Mouse (Mus musculus): ENCODE results near the gene Ripply3. TPM values are rescaled to one million over a fixed set of nuclear protein-coding genes. Genes with fewer than 3 reads are reported as not detected.
A peak's percentile ranks its signal among the peaks of the same experiment; 100 is the strongest.
"Not testable (repeated sequence)": the region's sequence is repeated elsewhere in the genome, so short reads cannot be mapped to it uniquely, and the experiment has no call there.

The Ripply3 gene
- polyA plus RNA-seq, 1 experiment from 2014 or later = 4.8 TPM

- no peak overlapping the region for H3K4me2 ChIP-seq
- peaks cover 5% of the 10 kb centered on the region for H3K4me1 ChIP-seq
- WGBS = 80% methylated on average over 5 of the region's 5 CpGs
- H3K27me3 ChIP-seq = no peaks in the 10 kb centered on the region
- H3K36me3 ChIP-seq = no peaks in the 10 kb centered on the region
- ATAC-seq (ENCODE audit: insufficient number of reproducible peaks, low FRiP score, low TSS enrichment, low read depth) = no peak
- no peak overlapping the region for H3K27ac ChIP-seq
- no peaks in the 10 kb centered on the region for H3K9me3 ChIP-seq
- no peak overlapping the region for H3K9ac ChIP-seq
- no peak overlapping the region for H3K4me3 ChIP-seq
Measured at GRCm38 (mm10) chr16:94317752-94318151, 10.5 kb upstream of the Ripply3 start.

DNA sequence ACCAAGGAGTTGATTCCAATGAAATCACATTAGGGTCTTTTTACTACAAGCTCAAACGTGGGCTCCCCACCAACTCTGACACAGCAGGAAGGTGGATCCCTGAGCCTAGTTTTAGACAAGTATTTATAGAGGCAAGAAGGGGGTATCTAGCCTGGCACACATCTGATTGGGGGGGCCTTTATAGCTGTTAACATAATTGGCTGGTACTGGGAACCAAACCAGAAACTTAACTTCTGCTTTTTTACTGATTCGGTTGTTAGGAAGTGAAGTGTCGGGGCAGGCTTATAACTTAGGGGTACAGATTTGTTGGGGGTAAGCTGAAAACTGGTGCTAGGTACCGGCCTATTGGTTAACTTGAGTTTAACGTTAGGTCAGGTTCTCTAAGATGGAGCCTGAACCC, 8.0 kb upstream of the Ripply3 start:
- no peak overlapping the region for H3K27ac ChIP-seq
- no peak for ATAC-seq (ENCODE audit: insufficient number of reproducible peaks, low FRiP score, low TSS enrichment, low read depth)
- no peaks in the 10 kb centered on the region for H3K4me1 ChIP-seq
- H3K4me3 ChIP-seq = no peak overlapping the region
- WGBS = 78% methylated on average over 5 of the region's 5 CpGs
- no peak overlapping the region for H3K4me2 ChIP-seq
- H3K36me3 ChIP-seq = no peaks in the 10 kb centered on the region
- no peaks in the 10 kb centered on the region for H3K9me3 ChIP-seq
- no peak overlapping the region for H3K9ac ChIP-seq
- 0 out of 2 replicates have a peak, but pooled peaks cover 3% of the 10 kb centered on the region for H3K27me3 ChIP-seq

GRCm38 (mm10) chr16:94323681-94324080, 4.5 kb upstream of the Ripply3 start:
- no peak overlapping the region for H3K4me2 ChIP-seq
- H3K9me3 ChIP-seq = no peaks in the 10 kb centered on the region
- no peaks in the 10 kb centered on the region for H3K36me3 ChIP-seq
- peaks cover 10% of the 10 kb centered on the region for H3K4me1 ChIP-seq
- WGBS = 66% methylated on average over 5 of the region's 5 CpGs
- H3K27ac ChIP-seq = no peak overlapping the region
- no peak overlapping the region for H3K4me3 ChIP-seq
- no peak overlapping the region for H3K9ac ChIP-seq
- peaks cover 25% of the 10 kb centered on the region for H3K27me3 ChIP-seq
- ATAC-seq (ENCODE audit: insufficient number of reproducible peaks, low FRiP score, low TSS enrichment, low read depth) = no peak

GRCm38 (mm10) chr16:94326008-94326407, 2.2 kb upstream of the Ripply3 start:
- Histone ChIP-seq H3K27ac (no peak overlapping the region), H3K9ac (no peak overlapping the region), H3K4me1 (peaks cover 19% of the 10 kb centered on the region), H3K4me2 (no peak overlapping the region), H3K4me3 (no peak overlapping the region), H3K9me3 (no peaks in the 10 kb centered on the region), H3K27me3 (peaks cover 35% of the 10 kb centered on the region), H3K36me3 (no peaks in the 10 kb centered on the region)
- WGBS = 85% methylated on average over 3 of the region's 3 CpGs
- ATAC-seq (ENCODE audit: insufficient number of reproducible peaks, low FRiP score, low TSS enrichment, low read depth) = no peak

DNA sequence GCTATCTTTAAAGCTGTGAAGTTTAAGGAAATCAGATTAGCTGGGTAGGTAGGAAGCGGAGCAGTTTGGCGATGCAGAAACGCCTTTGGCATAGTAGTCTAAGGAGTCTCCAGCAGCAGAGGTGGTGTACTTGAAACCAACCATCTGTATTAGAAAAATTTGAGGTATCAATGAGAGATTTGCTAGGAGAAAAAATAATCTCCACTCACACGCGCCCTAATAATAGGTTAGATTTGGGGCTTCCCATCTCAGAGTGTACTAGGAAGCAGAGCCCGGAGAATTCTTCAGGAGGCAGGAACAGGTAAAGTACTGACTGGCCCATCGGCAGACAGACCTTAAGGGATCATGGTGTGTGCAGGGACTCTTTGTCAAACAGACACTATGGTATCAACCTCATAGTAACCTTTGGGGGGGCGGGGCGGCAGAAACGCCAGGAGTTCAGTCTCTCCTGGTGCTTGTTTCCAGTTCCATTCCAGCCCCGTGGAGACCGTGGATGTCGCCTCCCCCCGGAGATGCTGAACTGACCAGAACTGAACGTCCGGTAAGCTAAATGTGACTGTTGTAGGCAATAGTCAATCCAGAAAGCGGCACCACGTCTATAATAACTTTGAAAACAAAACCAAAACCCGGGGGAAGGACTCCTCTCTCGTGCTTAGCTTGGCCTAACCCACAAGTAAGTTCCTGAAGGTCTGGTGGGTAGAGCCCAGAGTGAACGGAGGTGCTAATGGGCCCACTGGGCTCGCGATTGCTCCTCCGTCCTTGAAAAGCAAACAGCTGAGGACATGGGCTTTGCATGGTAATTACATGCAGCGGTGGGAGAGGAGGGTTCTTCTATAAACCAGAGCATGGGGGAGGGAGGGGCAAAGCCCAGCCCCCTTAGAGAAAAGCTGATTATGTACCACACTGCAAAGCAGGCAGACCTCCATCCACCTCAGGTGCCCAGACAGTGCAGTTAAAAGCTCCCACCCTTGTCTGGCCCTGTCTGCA, 954 bp downstream of the Ripply3 start:
- WGBS = 13% methylated on average over 25 of the region's 25 CpGs
- peak overlapping the region; percentile 92 for H3K4me2 ChIP-seq
- H3K4me1 ChIP-seq = peaks cover 19% of the 10 kb centered on the region
- no peaks in the 10 kb centered on the region for H3K9me3 ChIP-seq
- peak overlapping the region; percentile 47 for H3K4me3 ChIP-seq
- ATAC-seq (ENCODE audit: insufficient number of reproducible peaks, low FRiP score, low TSS enrichment, low read depth) = no peak
- H3K36me3 ChIP-seq = no peaks in the 10 kb centered on the region
- peaks cover 35% of the 10 kb centered on the region for H3K27me3 ChIP-seq
- no peak overlapping the region for H3K9ac ChIP-seq
- H3K27ac ChIP-seq = no peak overlapping the region

- Histone ChIP-seq H3K9me3 (no peaks in the 10 kb centered on the region), H3K4me2 (no peak overlapping the region), H3K27me3 (peaks cover 32% of the 10 kb centered on the region), H3K27ac (no peak overlapping the region), H3K4me3 (no peak overlapping the region), H3K4me1 (peaks cover 19% of the 10 kb centered on the region), H3K36me3 (no peaks in the 10 kb centered on the region), H3K9ac (no peak overlapping the region)
- 73% methylated on average over 5 of the region's 5 CpGs for WGBS
- ATAC-seq (ENCODE audit: insufficient number of reproducible peaks, low FRiP score, low TSS enrichment, low read depth) = no peak
Measured at GRCm38 (mm10) chr16:94330429-94330828, 2.2 kb downstream of the Ripply3 start.

GRCm38 (mm10) chr16:94331233-94331885, 3.1 kb downstream of the Ripply3 start:
- Histone ChIP-seq H3K36me3 (no peaks in the 10 kb centered on the region), H3K4me1 (peaks cover 19% of the 10 kb centered on the region), H3K9ac (no peak overlapping the region), H3K9me3 (no peaks in the 10 kb centered on the region), H3K4me2 (no peak overlapping the region), H3K27ac (no peak overlapping the region), H3K27me3 (peaks cover 29% of the 10 kb centered on the region), H3K4me3 (no peak overlapping the region)
- WGBS = 75% methylated on average over 9 of the region's 9 CpGs
- no peak for ATAC-seq (ENCODE audit: insufficient number of reproducible peaks, low FRiP score, low TSS enrichment, low read depth)

DNA sequence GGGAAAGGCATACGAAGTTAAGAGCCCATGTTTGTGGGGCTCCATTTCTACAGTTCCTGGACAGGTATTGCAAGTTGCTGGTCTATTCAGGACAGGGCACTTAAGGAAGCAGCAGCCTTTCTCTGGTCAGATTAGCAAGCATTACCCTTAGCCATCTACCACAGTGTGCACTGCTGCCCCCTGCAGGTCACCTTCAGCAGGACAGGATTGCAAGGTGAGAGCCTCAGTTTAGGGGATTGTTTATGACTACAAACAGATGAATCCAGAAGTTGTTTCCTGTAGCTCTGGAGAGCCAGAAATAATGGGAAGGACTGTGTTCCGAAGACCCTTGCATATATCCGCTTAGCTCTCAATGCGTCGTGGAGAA, 3.6 kb downstream of the Ripply3 start:
- 68% methylated on average over 5 of the region's 5 CpGs for whole genome bisulfite sequencing
- H3K4me3 ChIP-seq = no peak overlapping the region
- ATAC-seq (ENCODE audit: insufficient number of reproducible peaks, low FRiP score, low TSS enrichment, low read depth) = no peak

GRCm38 (mm10) chr16:94335656-94336055, 7.4 kb downstream of the Ripply3 start:
- Histone ChIP-seq H3K36me3 (no peaks in the 10 kb centered on the region), H3K9me3 (no peaks in the 10 kb centered on the region), H3K27ac (no peak overlapping the region), H3K4me2 (no peak overlapping the region), H3K9ac (no peak overlapping the region), H3K27me3 (no peaks in the 10 kb centered on the region), H3K4me1 (no peaks in the 10 kb centered on the region), H3K4me3 (no peak overlapping the region)
- ATAC-seq (ENCODE audit: insufficient number of reproducible peaks, low FRiP score, low TSS enrichment, low read depth) = no peak
- WGBS = 37% methylated on average over 5 of the region's 5 CpGs

More for the DNA sequence above, 3.6 kb downstream of the Ripply3 start:
- Histone ChIP-seq H3K4me1 (peaks cover 19% of the 10 kb centered on the region), H3K36me3 (no peaks in the 10 kb centered on the region), H3K4me2 (no peak overlapping the region), H3K9ac (no peak overlapping the region), H3K27me3 (peaks cover 26% of the 10 kb centered on the region), H3K27ac (no peak overlapping the region), H3K9me3 (no peaks in the 10 kb centered on the region)

DNA sequence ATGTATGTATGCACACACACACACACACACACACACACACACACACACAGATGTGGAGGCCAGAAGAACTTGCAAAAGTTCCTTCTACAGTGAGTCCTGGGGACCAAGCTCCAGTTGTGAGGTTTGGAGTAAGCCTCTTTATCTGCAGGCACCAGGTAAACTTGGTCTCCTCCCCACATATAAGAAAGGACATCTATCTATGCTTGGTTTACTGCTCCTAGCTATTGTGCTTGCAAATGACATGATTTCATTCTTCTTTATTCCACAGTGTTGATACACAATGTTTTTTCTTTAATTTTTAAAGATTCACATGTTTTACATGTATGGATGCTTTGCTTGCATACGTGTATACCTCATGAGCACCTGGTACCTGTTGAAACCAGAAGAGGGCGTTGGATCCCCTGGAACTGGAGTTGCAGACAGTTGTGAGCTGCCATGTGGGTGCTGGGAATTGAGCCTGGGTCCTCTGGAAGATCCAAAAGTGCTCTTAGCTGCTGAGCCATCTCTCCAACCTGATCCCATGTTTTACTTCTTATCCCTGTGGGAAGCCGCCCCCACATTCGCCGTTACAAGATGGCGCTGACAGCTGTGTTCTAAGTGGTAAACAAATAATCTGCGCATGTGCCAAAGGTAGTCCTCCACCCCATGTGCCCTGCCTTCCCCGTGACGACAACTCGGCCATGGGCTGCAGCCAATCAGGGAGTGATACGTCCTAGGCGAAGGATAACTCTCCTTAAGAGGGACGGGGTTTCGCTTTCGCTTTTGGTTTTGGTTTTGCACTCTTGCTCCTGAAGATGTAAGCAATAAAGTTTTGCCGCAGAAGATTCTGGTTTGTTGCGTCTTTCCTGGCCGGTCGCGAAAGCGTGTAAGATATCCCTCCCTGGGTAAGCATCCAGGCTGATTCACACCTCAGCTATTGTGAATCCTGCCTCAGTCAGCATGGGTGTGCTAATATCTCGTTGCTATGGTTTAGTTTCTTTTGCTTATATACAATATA, 11.2 kb downstream of the Ripply3 start:
- not testable (repeated sequence) for H3K27me3 ChIP-seq; ATAC-seq (ENCODE audit: insufficient number of reproducible peaks, low FRiP score, low TSS enrichment, low read depth); H3K4me1 ChIP-seq; H3K9ac ChIP-seq; H3K9me3 ChIP-seq; H3K4me2 ChIP-seq; H3K4me3 ChIP-seq; H3K27ac ChIP-seq; H3K36me3 ChIP-seq
- 92% methylated on average over 22 of the region's 22 CpGs for WGBS

DNA sequence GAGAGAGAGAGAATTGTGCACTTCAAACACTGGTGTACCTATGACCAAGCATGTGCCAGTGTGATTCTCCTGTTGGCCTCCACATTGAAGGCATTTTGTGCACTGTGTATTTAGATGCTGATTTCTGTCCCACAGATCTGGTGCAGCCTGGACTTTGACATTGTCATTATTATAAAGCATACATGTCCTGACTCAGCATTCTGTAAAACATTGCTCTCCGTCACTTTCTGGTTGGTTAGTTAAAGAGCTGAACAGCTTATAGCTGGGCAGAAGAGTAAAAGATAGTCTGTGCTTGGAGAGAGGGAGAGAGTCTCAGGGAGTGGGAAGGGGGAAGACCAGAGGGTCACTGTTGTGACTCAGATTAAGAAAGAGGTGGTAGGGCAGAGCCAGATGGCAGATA, 17.5 kb downstream of the Ripply3 start:
- Histone ChIP-seq H3K4me3 (no peak overlapping the region), H3K4me2 (no peak overlapping the region), H3K27ac (no peak overlapping the region), H3K9ac (no peak overlapping the region), H3K9me3 (no peaks in the 10 kb centered on the region), H3K4me1 (peaks cover 7% of the 10 kb centered on the region; the same call in 1 of the 2 replicates), H3K36me3 (no peaks in the 10 kb centered on the region), H3K27me3 (no peaks in the 10 kb centered on the region)
- ATAC-seq (ENCODE audit: insufficient number of reproducible peaks, low FRiP score, low TSS enrichment, low read depth) = no peak
- 74% methylated on average over 1 of the region's 1 CpGs for WGBS

Measured in limb, embryonic 15.5 days (tissue).